Mouse (Mus musculus) WW6 (cell line): ENCODE results near the gene Set.

Experiments used
- DNase-seq: peaks from one replicate; pipeline ENCODE4 v3.0.0-alpha.2; 2013; ENCODE audit warnings: low read depth, low spot score

Set gene

DNA sequence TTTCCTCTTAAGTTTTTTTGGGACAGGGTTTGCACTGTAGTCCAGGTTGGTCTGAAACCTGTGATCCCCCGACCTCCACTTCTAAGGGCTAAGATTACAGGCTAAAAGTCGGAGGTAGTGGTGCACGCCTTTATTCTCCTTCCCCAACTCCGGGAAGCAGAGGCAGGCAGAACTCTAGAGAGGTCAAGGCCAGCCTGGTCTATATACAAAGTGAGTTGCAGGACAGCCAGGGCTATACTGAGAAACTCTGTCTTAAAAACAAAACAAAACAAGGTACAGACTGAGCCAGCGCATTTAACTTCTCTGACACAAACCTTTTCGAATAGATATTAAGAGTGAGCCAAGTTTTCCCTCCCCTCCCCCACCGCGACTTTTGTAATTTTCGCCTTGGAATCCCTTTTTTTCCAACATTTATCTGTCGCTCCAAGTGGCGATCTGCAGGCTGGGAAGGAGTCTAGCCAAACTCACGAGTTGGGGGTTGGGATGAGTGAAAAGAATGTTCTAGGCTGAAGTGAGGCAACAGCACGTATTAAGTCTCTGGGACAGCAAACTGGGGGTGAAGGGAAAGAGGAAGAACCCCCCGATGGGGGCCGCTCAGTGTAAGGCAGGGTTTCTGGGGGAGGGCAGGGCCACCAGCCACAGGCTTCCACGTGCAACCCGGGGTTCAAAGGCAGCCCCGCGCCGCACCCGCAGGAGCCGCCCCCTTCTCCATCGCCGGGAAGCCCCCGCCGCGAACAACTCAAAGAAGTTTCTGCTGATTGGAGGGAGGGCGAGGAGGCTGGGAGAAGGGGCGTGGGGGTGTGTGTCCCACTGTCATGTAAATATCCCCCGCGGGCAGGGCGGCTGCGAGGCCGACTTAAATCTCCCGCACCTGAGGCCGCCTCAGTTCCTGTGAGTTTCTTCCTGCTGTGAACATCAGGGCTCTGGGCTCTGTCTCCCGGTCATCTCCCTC is 4.3 kb downstream of the Set start:
- peak; percentile 90 for DNase-seq

DNA sequence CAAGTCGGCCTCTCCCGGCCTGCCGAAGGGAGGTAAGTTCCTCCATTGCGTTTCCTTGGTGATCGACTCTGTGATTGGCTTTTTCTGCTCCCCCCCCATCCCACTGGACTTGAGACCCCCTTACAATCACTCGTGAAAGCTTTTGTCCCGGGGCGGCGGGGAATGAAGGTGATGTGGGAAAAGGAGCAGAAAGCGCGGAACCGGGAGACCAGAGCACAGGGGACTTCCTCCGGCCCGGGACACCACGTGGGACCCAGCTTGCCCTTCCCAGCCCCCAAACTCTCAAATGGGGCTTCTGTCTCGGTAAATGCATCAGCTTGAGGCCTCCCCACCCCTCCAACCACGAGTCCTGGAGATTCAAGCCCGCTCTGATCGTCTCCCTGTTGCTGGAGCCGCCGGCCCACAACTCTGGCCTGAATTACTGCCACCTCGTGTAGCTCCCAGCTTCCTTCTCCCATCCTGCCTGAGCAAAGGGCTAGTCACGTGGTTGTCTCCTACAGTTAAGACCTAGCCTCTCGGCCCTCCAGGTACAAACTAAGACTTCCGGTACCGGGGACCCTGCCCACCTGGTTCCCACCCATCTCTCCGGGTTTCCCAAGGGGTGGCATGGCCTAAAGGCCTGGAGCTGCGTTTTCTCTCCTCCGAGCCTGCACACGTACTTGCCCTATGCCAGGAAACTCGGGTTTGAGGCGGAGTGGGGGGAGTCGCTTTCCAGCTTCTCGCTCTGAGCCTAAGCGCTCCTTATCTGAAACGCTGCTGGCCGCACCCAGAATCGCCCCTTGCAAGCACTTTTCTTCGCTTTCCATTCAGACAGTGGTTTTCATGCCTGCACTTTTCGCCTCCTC is 5.3 kb downstream of the Set start:
- DNase-seq = no peak

DNA sequence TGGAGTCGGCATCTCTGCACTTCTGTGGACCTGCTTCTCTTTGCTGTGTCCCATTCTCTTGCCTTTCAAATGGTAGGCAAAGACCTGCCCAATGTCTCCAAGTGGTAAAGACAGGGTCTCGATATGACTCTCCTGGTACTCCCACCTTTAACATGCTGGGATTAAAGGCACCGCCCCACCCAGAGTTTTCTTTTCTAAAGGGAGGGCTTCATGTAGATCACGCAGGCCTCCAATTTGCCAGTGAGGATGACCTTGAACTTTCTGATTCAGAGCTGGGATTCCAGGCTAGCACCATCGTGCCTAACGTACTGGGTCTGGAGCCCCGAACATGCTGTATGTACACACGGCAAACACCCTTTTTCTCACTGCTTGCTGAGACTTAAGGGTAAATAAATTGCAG is 6.1 kb downstream of the Set start:
- DNase-seq = no peak

GRCm38 (mm10) chr2:30063791-30064190 is 6.6 kb downstream of the Set start:
- no peak for DNase-seq

DNA sequence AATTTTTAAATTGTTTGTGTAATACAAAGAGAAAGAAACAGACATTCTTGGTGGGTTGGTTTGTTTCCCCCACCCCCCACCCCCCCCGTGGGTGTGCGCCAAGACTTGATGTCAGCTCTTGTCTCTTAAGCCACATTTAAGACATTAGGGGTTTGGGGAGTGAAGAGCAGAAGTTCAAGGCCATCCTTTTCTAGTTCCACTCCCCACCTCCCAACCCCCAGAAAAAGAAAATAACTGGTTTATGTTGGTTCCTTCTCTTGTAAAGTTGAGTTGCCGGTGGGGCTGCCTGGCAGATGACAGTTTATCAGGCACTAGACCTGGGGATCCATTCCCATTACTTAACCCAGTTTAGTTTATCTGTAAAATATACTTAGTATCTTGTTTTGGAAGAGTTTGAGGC is 7.1 kb downstream of the Set start:
- no peak for DNase-seq

- DNase-seq = peak; percentile 81
Observed at GRCm38 (mm10) chr2:30066046-30066901, 9.1 kb downstream of the Set start.

DNA sequence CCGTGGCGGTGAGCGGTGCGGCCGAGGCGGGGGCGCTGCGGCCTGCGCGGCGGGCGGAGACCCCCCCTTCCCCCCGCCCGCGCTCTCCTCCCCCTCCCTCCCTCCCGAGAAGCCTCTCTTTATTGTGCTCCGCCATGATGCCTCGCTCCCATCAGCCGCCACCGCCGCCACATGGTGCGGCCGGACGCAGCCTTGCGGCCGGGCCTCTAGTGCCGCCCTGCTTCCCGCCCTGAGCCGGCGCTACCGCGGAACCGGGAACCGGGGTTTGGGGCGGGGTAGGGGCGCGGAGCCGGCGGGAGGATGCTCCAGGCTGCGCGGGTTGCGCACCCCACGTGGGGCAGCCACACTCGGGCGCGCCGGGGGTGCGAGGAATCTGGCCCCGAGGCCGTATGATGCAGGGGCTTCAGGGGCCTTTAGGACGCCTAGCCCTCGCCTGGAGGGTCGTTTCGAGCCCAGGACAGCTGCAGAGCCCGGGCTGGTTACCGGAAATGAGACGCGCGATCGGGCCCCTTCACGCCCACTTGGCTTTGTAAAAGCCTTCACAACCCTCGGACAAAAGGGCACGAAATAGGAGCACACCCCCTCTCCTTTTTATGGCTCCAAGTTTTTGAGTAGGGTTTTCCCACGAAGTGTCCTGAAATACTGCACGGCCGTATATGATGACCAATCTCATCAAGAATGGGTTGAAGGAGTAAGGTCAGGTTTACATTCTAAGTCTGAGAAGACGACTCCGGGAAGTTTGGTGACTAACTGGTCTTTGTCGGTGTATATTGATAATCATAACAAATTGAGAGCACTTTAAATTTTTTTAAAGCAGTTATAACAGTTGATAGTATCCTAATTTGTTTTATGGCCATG is 10.1 kb downstream of the Set start:
- no peak for DNase-seq

GRCm38 (mm10) chr2:30067962-30068361 is 10.8 kb downstream of the Set start:
- no peak for DNase-seq

DNA sequence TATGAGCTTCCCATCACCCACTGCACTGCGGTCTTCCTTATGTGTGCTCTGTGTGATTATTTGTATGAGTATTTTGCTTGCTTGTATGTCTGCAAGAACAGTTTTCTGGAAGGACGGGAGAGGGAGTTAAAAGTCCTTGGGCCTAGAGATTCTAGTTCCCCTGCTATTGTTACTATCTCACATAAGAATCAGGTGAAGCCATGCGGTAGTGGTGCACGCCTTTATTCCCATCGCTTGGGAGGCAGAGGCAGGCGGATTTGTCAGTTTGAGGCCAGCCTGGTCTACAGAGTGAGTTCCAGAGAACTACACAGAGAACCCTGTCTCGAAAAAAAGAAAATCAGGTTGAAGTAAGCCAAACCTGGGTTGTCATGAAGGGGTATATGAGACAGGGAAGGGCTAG is 15.7 kb downstream of the Set start:
- no peak for DNase-seq

DNA sequence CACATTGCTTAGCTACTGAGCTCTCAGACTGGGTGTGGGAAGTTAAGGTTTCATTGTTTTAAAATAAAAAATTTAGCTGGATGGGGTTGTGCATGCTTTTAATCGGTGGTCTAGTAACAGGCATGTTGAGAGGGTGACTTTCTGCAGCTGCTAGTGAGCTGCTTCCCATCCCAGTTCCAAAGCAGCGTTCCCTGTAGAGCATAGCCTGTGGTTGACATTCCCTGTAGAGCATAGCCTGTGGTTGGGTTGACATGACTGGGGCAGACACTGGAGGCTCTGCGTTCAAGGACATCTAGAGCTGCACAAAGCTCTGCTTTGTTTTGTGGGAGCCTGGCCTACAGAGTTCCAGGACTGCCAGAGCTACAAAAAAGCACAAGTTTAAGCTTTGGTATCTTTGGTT is 16.1 kb downstream of the Set start:
- no peak for DNase-seq

GRCm38 (mm10) chr2:30075625-30076024 is 18.4 kb downstream of the Set start:
- no peak for DNase-seq

- DNase-seq = no peak
Observed at GRCm38 (mm10) chr2:30076439-30076838, 19.3 kb downstream of the Set start.

DNA sequence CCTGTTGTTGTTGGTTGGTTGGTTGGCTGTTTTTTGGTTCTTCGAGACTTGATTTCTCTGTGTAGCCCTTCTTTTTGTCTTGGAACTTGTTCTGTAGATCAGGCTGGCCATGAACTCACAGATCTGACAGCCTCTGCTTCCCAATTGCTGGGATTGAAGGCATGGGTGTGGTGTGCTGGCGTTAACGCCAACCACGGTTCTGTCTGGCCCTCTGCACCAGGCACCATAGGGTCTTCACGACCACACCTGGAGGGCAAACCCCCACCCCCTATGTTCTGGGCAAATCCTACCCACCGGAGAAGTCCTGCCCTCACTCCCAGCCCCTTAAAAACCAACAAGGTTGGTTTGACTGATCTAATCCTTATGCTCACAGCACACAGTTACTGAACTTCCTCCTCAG is 19.8 kb downstream of the Set start:
- no peak for DNase-seq

DNA sequence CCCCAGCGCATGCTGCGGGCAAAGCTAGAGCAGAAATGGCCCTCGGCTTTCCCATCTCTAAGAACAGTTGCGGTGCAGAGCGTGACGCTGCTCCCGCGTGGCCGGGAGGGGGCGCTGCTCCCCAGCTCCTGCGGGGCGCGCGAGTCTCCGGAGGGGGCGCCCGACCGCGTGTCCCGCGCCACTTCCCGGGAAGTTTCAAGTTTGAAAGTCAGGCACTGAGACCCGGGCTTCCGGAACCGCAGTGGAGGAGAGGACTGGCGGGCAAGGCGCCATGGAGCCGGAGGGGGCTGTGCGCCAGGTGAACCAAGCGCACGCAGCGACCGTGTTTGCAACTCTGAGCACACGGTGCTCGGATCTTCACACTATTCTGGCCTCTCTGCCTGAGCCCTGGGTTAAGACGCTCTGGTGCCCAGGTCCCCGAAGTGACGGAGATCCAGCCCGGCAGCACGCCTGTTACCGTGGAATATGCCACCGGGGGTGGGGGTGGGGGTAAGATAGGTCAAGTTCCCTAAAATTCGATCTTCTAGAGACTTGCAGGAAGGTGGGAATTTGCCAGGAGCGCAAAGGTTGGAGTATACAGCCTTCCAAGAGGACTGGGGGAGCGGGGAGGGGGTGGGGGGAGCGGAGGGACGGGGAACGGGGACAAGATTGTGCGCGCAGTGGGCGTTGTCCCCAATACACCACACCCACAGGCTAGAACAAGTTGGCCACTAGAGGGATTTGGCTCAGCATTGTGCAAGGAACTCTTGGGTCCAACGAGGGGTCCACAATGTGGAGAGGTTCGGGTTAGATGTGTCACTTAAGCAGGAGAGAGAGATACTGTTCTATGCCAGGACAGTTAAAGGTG is 20.5 kb downstream of the Set start, which contains the start of gene Pkn3:
Pkn3 (plus strand) TSS at position 183 of the 847 bp plus-strand sequence.
- peak; percentile 82 for DNase-seq

GRCm38 (mm10) chr2:30078349-30078712 is 21.2 kb downstream of the Set start:
- no peak for DNase-seq

GRCm38 (mm10) chr2:30078760-30079159 is 21.6 kb downstream of the Set start:
- DNase-seq = no peak

DNA sequence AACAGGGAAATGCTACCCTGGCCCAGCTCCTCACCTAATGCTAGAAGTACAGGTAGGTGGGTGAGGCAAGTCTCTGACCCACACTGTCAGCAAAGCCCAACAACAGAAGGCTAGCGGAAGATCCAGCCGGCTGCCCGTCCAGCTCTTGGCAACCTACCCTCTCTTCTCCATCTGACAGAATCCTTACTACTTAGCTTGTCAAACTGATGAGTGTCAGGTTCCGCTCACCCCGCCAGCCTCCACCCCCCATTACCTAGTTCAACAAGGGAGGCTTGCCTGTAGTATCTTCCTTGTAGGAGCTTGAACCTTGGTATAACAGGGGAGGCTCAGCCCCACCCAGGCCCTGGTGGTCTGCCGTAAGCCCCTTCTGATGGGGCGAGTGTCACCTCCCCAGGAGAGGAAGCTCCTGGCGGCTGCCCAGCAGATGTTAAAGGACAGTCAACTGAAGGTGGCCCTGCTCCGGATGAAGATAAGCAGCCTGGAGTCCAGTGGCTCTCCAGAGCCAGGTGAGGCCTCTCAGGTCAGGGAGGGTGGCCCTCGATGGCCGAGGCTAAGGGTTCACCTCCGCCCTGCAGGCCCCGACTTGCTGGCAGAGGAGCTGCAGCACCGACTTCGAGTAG is 23.1 kb downstream of the Set start:
- no peak for DNase-seq

GRCm38 (mm10) chr2:30084113-30084512 is 26.9 kb downstream of the Set start:
- DNase-seq = no peak

DNA sequence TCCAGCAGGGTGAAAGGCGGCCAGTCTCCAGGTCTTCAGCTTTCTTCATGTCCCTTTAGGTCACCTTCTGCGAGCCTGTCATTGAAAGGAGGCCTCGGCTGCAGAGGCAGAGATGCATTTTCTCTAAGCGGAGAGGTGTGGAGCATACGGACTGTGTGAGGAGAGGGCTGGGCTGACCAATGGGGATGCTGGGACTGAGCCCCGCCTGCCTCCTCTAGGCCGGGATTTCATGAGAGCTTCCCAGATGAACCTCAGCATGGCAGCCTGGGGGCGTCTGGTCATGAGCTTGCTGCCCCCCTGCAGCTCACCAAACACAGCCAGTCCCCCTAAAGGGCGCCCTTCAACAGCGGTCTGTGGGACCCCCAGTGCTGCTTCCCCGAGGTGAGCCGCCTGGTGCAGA is 27.5 kb downstream of the Set start:
- DNase-seq = no peak
